In genomic region chrX:152735283-152735682, GRCm38 (mm10) we compare ENCODE assay signal across 27 mouse cellular contexts. TPM values are rescaled to one million over a fixed set of nuclear protein-coding genes. Genes with fewer than 3 reads are reported as not detected.
DNase-seq lines count a peak whose midpoint lies in the region; ATAC-seq and TF ChIP-seq lines count a peak whose summit lies in the region.
"Had no signal": no experiment of that assay in that cellular context is flagged by ENCODE, and none has a peak within 500 bp of the region (broad histone marks: within the 10 kb centered on the region; RNA-seq: fewer than 3 reads in every experiment).

No protein-coding gene starts in this region.

- no peak for TF ChIP-seq CTCF in Patski (IDR thresholded peaks at IDR 0.05)

- no peaks in the 10 kb centered on the region for H3K4me1 ChIP-seq in kidney, embryonic 14.5 days (ENCODE audit: control insufficient read depth, insufficient read depth, low read length)
- H3K4me1 ChIP-seq: embryonic facial prominence, embryonic 13.5 days; embryonic facial prominence, embryonic 15.5 days; forebrain, embryonic 13.5 days; forebrain, embryonic 15.5 days had no signal

- in situ Hi-C loops in Patski (cut with MboI; ENCODE audit: low pct_unique_long_range_greater_than_20kb): no loop called here

- peak; percentile 9 for DNase-seq in adrenal gland, adult 2 months
- no peak for DNase-seq in adrenal gland, postnatal 4 days (ENCODE audit: low spot score in 2 of 2)
- DNase-seq in kidney, adult 9 months: peak; percentile 18
- DNase-seq in Patski (ENCODE audit: low read depth, low spot score): peak; percentile 25
- DNase-seq: adrenal gland, adult 8-10 months; adrenal gland, postnatal 14 days; adrenal gland, postnatal 36 days; B cell, adult 2 months; cerebellum, adult 11 months; cerebellum, adult 18-20 months; cerebellum, adult 8-10 months; cerebellum, adult 9-11 months; cerebellum, postnatal 14 days; cerebellum, postnatal 36 days; embryo, embryonic 11 days; forebrain, postnatal 0 days had no signal

- no peaks in the 10 kb centered on the region; the same call in 1 of the 2 replicates for H3K27me3 ChIP-seq in kidney, embryonic 14.5 days (ENCODE audit: control insufficient read depth, insufficient read depth, low read length)
- H3K27me3 ChIP-seq in Patski: peaks cover 4% of the 10 kb centered on the region
- H3K27me3 ChIP-seq: CH12.LX; forebrain, embryonic 15.5 days had no signal

- CTCF ChIA-PET in Patski (lab: Charles Lee): interaction anchor here (1.3 kb wide), 1 partner anchor 83 kb away, joined by 4 read pairs; no protein-coding TSS in a partner anchor

- POLR2A ChIA-PET in Patski (lab: Charles Lee): no interaction called here

- H3K4me2 ChIP-seq in kidney, embryonic 14.5 days (replicated peaks; ENCODE audit: low read depth, low read length): no peak overlapping the region
- H3K4me2 ChIP-seq: embryonic facial prominence, embryonic 13.5 days; embryonic facial prominence, embryonic 15.5 days; forebrain, embryonic 13.5 days; forebrain, embryonic 15.5 days had no signal

- no peak overlapping the region for H3K9ac ChIP-seq in kidney, embryonic 14.5 days (ENCODE audit: low read depth, low read length)
- H3K9ac ChIP-seq: embryonic facial prominence, embryonic 13.5 days; embryonic facial prominence, embryonic 15.5 days; forebrain, embryonic 13.5 days; forebrain, embryonic 15.5 days; forebrain, postnatal 0 days had no signal

- no peak overlapping the region for H3K4me3 ChIP-seq in kidney, embryonic 14.5 days (ENCODE audit: low read length)
- H3K4me3 ChIP-seq: embryonic facial prominence, embryonic 13.5 days; embryonic facial prominence, embryonic 15.5 days; erythroblast, embryonic 14.5 days; forebrain, embryonic 13.5 days; forebrain, embryonic 15.5 days had no signal

- H3K27ac ChIP-seq in kidney, embryonic 14.5 days (ENCODE audit: low read depth, low read length): no peak overlapping the region
- H3K27ac ChIP-seq: embryonic facial prominence, embryonic 13.5 days; embryonic facial prominence, embryonic 15.5 days; forebrain, embryonic 13.5 days; forebrain, embryonic 15.5 days had no signal

- no peaks in the 10 kb centered on the region for H3K9me3 ChIP-seq in kidney, embryonic 14.5 days (ENCODE audit: control insufficient read depth, low read length)
- H3K9me3 ChIP-seq: embryonic facial prominence, embryonic 13.5 days; embryonic facial prominence, embryonic 15.5 days; forebrain, embryonic 13.5 days; forebrain, embryonic 15.5 days; G1E had no signal

- no peak for ATAC-seq in kidney, embryonic 14.5 days (ENCODE audit: low FRiP score, low TSS enrichment)
- ATAC-seq in Patski: peak; percentile 51
- no peak for ATAC-seq in megakaryocyte progenitor cell, adult 5-6 weeks (replicated peaks; ENCODE audit: poor library complexity)
- ATAC-seq: CD4-positive, CD25-positive, alpha-beta regulatory T cell, adult 4 months; forebrain, embryonic 13.5 days; forebrain, embryonic 15.5 days; forebrain, postnatal 0 days had no signal

- H3K36me3 ChIP-seq in kidney, embryonic 14.5 days (ENCODE audit: control insufficient read depth, insufficient read depth, low read length): no peaks in the 10 kb centered on the region
- H3K36me3 ChIP-seq: embryonic facial prominence, embryonic 13.5 days; embryonic facial prominence, embryonic 15.5 days; forebrain, embryonic 15.5 days; G1E had no signal

RNA-seq across cellular contexts. Expression of gene Shroom2, which starts 34.0 kb away (rescaled TPM):
- total RNA-seq in adrenal gland, adult 2 months (2021): 10 to 100 TPM in 1 of 2 experiments, 1 to 10 TPM in 1; 5.5 to 10.7 TPM
- 2.2 and 3.5 TPM in 2 replicates for polyA plus RNA-seq in adrenal gland, adult 2 months (2012; rRNA removed)
- total RNA-seq in adrenal gland, postnatal 4 days (2021): 10 to 100 TPM; 15.1 to 25.1 TPM
- polyA plus RNA-seq in kidney, embryonic 14.5 days (2014; fragmentation: Nextera tagmentation; extraction: Ambion mirVana): 5.5 and 7.6 TPM in 2 replicates
- 18.7 TPM for polyA plus RNA-seq in Patski (2021)
- total RNA-seq in megakaryocyte progenitor cell, adult 5-6 weeks (2015): 0.74 and 1.2 TPM in 2 replicates
- 0.17 and 0.78 TPM in 2 replicates for total RNA-seq in megakaryocyte progenitor cell, adult 5-6 weeks (2017)
- total RNA-seq: common myeloid progenitor, adult 5-6 weeks had no signal
- polyA plus RNA-seq: CD4-positive, CD25-positive, alpha-beta regulatory T cell, adult 4 months; erythroblast, embryonic 14.5 days; G1E had no signal

RNA-seq across cellular contexts. Expression of gene Gpr143, which starts 46.4 kb away (rescaled TPM):
- under 1 TPM in 1 of 2 experiments, not detected in 1; 0.24 TPM for total RNA-seq in adrenal gland, adult 2 months (2021)
- polyA plus RNA-seq in adrenal gland, adult 2 months (2012; rRNA removed): 0.12 TPM in 1 of 2 replicates, not detected in the other
- under 1 TPM in 1 of 2 experiments, not detected in 1; 0.36 TPM for total RNA-seq in adrenal gland, postnatal 4 days (2021)
- polyA plus RNA-seq in kidney, embryonic 14.5 days (2014; fragmentation: Nextera tagmentation; extraction: Ambion mirVana): 0.11 and 0.35 TPM in 2 replicates
- polyA plus RNA-seq in Patski (2021): not detected
- not detected in 2 replicates for total RNA-seq in megakaryocyte progenitor cell, adult 5-6 weeks (2015)
- total RNA-seq in megakaryocyte progenitor cell, adult 5-6 weeks (2017): not detected in 2 replicates
- total RNA-seq: adrenal gland, postnatal 14 days; adrenal gland, postnatal 36 days; CH12.LX; common myeloid progenitor, adult 5-6 weeks; forebrain, postnatal 0 days; G1E had no signal
- polyA plus RNA-seq: CD4-positive, CD25-positive, alpha-beta regulatory T cell, adult 4 months; erythroblast, embryonic 14.5 days; forebrain, embryonic 13.5 days; G1E had no signal

Comparison
In these comparisons a context has a peak if more than half of its experiments do, and no peak if none do; other contexts are left out.
1. DNase-seq: peak in adrenal gland, adult 2 months (single experiment), kidney, adult 9 months (single experiment) and Patski (single experiment); none in adrenal gland, postnatal 4 days (0 of 2).